Mouse (Mus musculus) spleen, adult 12 weeks (tissue): ENCODE measurements around the gene Cgnl1.
A peak's percentile ranks its signal among the peaks of the same experiment; 100 is the strongest.

Experiments used
- DNase-seq: peaks from one replicate; pipeline ENCODE4 v3.0.0; 2022; ENCODE audit warnings: low spot score

The Cgnl1 gene

GRCm38 (mm10) chr9:71770991-71771767, at the start of gene Cgnl1:
Gene Cgnl1, minus strand, starts transcription at chr9:71771602.
- DNase-seq, result no peak

GRCm38 (mm10) chr9:71818453-71818852, 47.1 kb upstream of the Cgnl1 start:
- no peak for DNase-seq

- DNase-seq, result no peak
These were observed 44.7 kb upstream of the Cgnl1 start for GRCm38 (mm10) chr9:71816121-71816520.

GRCm38 (mm10) chr9:71813565-71813964, 42.2 kb upstream of the Cgnl1 start:
- no peak for DNase-seq

- DNase-seq, result no peak
These were observed 41.5 kb upstream of the Cgnl1 start for GRCm38 (mm10) chr9:71812914-71813313.

- no peak for DNase-seq
These were observed 41.0 kb upstream of the Cgnl1 start for GRCm38 (mm10) chr9:71812402-71812801.

GRCm38 (mm10) chr9:71811404-71811803, 40.0 kb upstream of the Cgnl1 start:
- no peak for DNase-seq

GRCm38 (mm10) chr9:71810723-71811122, 39.3 kb upstream of the Cgnl1 start:
- no peak for DNase-seq

GRCm38 (mm10) chr9:71808640-71809254, 37.3 kb upstream of the Cgnl1 start:
- DNase-seq, result no peak

- no peak for DNase-seq
These were observed 36.4 kb upstream of the Cgnl1 start for GRCm38 (mm10) chr9:71807801-71808200.

GRCm38 (mm10) chr9:71806422-71806805, 35.0 kb upstream of the Cgnl1 start:
- DNase-seq, result peak; percentile 11

- DNase-seq, result no peak
These were observed 34.4 kb upstream of the Cgnl1 start for GRCm38 (mm10) chr9:71805646-71806421.

GRCm38 (mm10) chr9:71804116-71804515, 32.7 kb upstream of the Cgnl1 start:
- no peak for DNase-seq

- no peak for DNase-seq
These were observed 31.9 kb upstream of the Cgnl1 start for GRCm38 (mm10) chr9:71803281-71803680.

- DNase-seq, result no peak
These were observed 28.2 kb upstream of the Cgnl1 start for GRCm38 (mm10) chr9:71799598-71799997.

- no peak for DNase-seq
These were observed 26.8 kb upstream of the Cgnl1 start for GRCm38 (mm10) chr9:71798176-71798575.

- DNase-seq, result no peak
These were observed 6.0 kb upstream of the Cgnl1 start for GRCm38 (mm10) chr9:71777404-71777803.

GRCm38 (mm10) chr9:71776337-71776736, 4.9 kb upstream of the Cgnl1 start:
- DNase-seq, result no peak

- no peak for DNase-seq
These were observed 2.2 kb upstream of the Cgnl1 start for GRCm38 (mm10) chr9:71773563-71773962.

GRCm38 (mm10) chr9:71772338-71772737, 936 bp upstream of the Cgnl1 start:
- DNase-seq, result peak; percentile 15

GRCm38 (mm10) chr9:71770484-71770883, 918 bp downstream of the Cgnl1 start:
- no peak for DNase-seq

GRCm38 (mm10) chr9:71769701-71770100, 1.7 kb downstream of the Cgnl1 start:
- no peak for DNase-seq

- no peak for DNase-seq
These were observed 3.3 kb downstream of the Cgnl1 start for GRCm38 (mm10) chr9:71768119-71768518.
